Mouse (Mus musculus) myocyte (in vitro differentiated cells): ENCODE measurements around the gene Rhox9.
"Not testable (repeated sequence)": the region's sequence is repeated elsewhere in the genome, so short reads cannot be mapped to it uniquely, and the experiment has no call there.

Source experiments
- E2F4 ChIP-seq: IDR thresholded peaks from one replicate; pipeline ENCODE4 v1.6.1; 2011; ENCODE audit warnings: mild to moderate bottlenecking, control low read depth, moderate library complexity; ENCODE audit not compliant: insufficient read depth
- MAX ChIP-seq: IDR thresholded peaks from one replicate; pipeline ENCODE4 v1.6.1; 2011; ENCODE audit warnings: low read depth, mild to moderate bottlenecking, control low read depth
- MYOD1 ChIP-seq, 3 experiments: IDR thresholded peaks; one replicate each; pipeline ENCODE4 v1.6.1; 2011; ENCODE audit warnings: control low read depth in 2 of 3, low read depth in 2 of 3, mild to moderate bottlenecking in 2 of 3, moderate library complexity in 1 of 3; ENCODE audit not compliant: insufficient read length in 2 of 3, control insufficient read depth in 1 of 3
- MYOG ChIP-seq, 3 experiments: IDR thresholded peaks; one replicate each; pipeline ENCODE4 v1.6.1; 2011; ENCODE audit warnings: control low read depth in 2 of 3, low read depth in 2 of 3, mild to moderate bottlenecking in 2 of 3; ENCODE audit not compliant: insufficient read length in 2 of 3, control insufficient read depth in 1 of 3, insufficient read depth in 1 of 3
- POLR2A ChIP-seq: IDR thresholded peaks from one replicate; pipeline ENCODE4 v1.6.1; 2011; ENCODE audit warnings: low read depth, mild to moderate bottlenecking, control low read depth, moderate library complexity; ENCODE audit not compliant: insufficient read length
- POLR2AphosphoS2 ChIP-seq: IDR thresholded peaks from one replicate; pipeline ENCODE4 v1.6.1; 2011; ENCODE audit warnings: low read depth, control low read depth; ENCODE audit not compliant: insufficient read length
- TCF12 ChIP-seq: IDR thresholded peaks from one replicate; pipeline ENCODE4 v1.6.1; 2011; ENCODE audit warnings: mild to moderate bottlenecking, control low read depth; ENCODE audit not compliant: poor library complexity, insufficient read depth, severe bottlenecking
- TCF3 ChIP-seq: IDR thresholded peaks from one replicate; pipeline ENCODE4 v1.6.1; 2011; ENCODE audit warnings: low read depth, control low read depth; ENCODE audit not compliant: insufficient read length
- USF1 ChIP-seq: IDR thresholded peaks from one replicate; pipeline ENCODE4 v1.6.1; 2011; ENCODE audit warnings: low read depth, mild to moderate bottlenecking, control low read depth, moderate library complexity

DNA sequence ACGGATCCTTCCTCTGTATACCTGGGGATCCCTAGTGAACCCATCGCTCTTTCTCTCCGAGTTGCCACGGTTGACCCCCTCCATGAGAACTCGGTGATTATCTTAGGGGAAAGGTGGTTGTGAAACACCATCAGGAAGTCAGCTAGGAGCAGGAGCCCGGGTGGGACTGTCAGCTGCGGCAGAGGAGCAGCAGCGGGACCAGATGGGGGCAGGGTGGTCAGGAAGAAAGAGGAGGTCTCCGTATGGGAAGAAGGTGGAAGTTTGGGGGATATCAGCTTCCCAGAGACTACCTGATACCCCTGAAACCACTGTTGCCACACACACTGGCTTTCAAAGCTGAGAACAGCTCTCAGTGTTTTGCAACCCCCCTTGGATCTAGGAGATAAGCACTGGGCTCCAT is 4.4 kb downstream of the Rhox9 start, which contains the start of gene Rhox7b:
- TF ChIP-seq TCF12; POLR2A; POLR2AphosphoS2; E2F4; MYOG (IDR thresholded peaks at IDR 0.05; ENCODE audit: control insufficient read depth in 1 of 3, insufficient read depth in 1 of 3, insufficient read length in 2 of 3, low read depth in 2 of 3); MAX; MYOD1 (IDR thresholded peaks at IDR 0.05; ENCODE audit: control insufficient read depth in 1 of 3, insufficient read length in 2 of 3, low read depth in 2 of 3); TCF3; USF1: not testable (repeated sequence)
